Mouse (Mus musculus) testis, adult 2 months (tissue): Measurements from ENCODE around the gene Etl4.

Experiments used
- CTCF ChIP-seq: fragments of 200-500 bp; IDR thresholded peaks from 2 replicates; pipeline ENCODE4 v1.5.1; 2012; ENCODE audit warnings: low read depth, mild to moderate bottlenecking, inconsistent platforms, low read length, moderate library complexity; ENCODE audit not compliant: control insufficient read depth, insufficient read depth, insufficient replicate concordance
- POLR2A ChIP-seq: fragments of 200-500 bp; IDR thresholded peaks from 2 replicates; pipeline ENCODE4 v1.6.1; 2012; ENCODE audit warnings: low read depth, mild to moderate bottlenecking, inconsistent platforms, low read length, moderate library complexity; ENCODE audit not compliant: control insufficient read depth

DNA sequence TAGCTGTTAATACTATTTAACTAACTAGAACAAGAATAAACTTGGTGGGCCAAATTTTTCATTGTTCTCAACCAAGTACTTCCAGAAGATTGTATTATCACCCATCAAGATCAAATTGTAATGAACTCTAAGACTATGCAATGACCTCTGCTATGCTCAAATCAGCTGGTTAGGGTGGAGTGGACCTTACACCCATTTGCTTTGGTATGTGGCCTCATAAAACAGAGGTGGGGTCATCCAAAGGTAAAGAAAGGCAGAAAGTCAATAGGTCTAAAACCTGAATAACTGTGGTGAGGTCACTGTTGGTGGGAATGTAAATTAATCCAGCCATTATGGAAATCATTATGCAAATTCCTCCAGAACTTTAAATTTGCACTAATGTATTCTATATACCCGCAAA, 24.3 kb downstream of the Etl4 start:
- no peak for TF ChIP-seq CTCF
- no peak for TF ChIP-seq POLR2A
